Mouse (Mus musculus): ENCODE data around the gene Adam12. TPM values are rescaled to one million over a fixed set of nuclear protein-coding genes. Genes with fewer than 3 reads are reported as not detected.

Adam12 gene
- total and polyA plus RNA-seq, 2 experiments: 0.28 TPM

DNA sequence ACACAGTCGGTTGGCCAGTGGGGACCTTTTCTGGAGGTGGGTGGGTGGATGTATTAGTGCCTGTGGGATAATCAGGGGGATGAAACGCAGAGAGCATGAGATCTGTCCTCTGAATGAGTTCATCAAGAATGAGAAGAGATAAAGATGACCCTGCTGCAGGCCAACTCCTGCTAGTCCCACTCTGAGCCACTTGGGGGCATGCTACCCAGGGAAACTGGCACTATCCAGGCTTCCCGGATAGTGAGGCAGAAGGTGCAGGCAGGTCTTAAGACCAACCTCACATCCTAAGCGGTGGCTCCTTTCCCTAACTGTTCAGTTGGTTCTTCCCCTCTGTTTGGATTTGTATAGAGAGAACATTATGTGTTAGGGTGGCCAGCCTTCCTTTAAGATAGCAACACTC, 272.7 kb downstream of the Adam12 start:
- TF ChIP-seq POLR2A (IDR thresholded peaks at IDR 0.05; ENCODE audit: extremely low read depth, insufficient read depth, low read length) (no peak), CTCF (IDR thresholded peaks at IDR 0.05; ENCODE audit: low read depth, low read length) (peak; percentile 81)
- peak; percentile 14 for DNase-seq (ENCODE audit: extremely low read depth, low read depth, low spot score)
- Histone ChIP-seq H3K4me1 (ENCODE audit: control insufficient read depth, insufficient read depth, low read length) (no peaks in the 10 kb centered on the region), H3K79me2 (ENCODE audit: control insufficient read depth, insufficient read depth, low read length) (no peaks in the 10 kb centered on the region), H3K27ac (replicated peaks; ENCODE audit: insufficient read depth, low read depth, low read length) (no peak overlapping the region), H3K36me3 (ENCODE audit: control insufficient read depth, insufficient read depth, low read length) (no peaks in the 10 kb centered on the region), H3K4me3 (ENCODE audit: insufficient read depth, low read depth, low read length) (no peak overlapping the region), H3K27me3 (ENCODE audit: control insufficient read depth, insufficient read depth, low read length) (no peaks in the 10 kb centered on the region), H3K9ac (ENCODE audit: low read depth, low read length) (no peak overlapping the region)
- 55% methylated on average over 4 of the region's 4 CpGs for WGBS

DNA sequence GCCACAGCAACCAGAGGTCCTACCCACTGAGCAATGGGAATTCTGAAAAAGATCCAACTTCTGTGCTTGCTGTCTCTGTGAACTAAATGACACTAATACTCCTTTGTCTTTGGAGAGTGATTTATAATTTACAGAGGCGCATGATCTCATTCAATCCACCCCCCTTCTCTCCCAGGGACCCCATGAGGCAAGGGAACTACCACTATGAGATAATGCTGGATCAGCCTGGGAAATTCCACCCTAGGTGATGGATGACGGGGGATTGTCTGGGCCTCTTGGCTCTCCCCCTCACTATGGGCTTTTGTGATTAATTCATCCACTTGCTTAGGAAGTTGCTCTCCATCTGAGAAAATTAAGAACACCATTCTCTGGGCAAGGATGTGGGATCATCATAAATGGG, 274.1 kb downstream of the Adam12 start:
- no peaks in the 10 kb centered on the region for H3K27me3 ChIP-seq (ENCODE audit: control insufficient read depth, insufficient read depth, low read length)
- H3K36me3 ChIP-seq (ENCODE audit: control insufficient read depth, insufficient read depth, low read length): no peaks in the 10 kb centered on the region
- no peaks in the 10 kb centered on the region for H3K4me1 ChIP-seq (ENCODE audit: control insufficient read depth, insufficient read depth, low read length)
- 94% methylated on average over 2 of the region's 2 CpGs for WGBS
- no peak for TF ChIP-seq POLR2A (IDR thresholded peaks at IDR 0.05; ENCODE audit: extremely low read depth, insufficient read depth, low read length)
- TF ChIP-seq CTCF (IDR thresholded peaks at IDR 0.05; ENCODE audit: low read depth, low read length): no peak
- no peak overlapping the region for H3K27ac ChIP-seq (replicated peaks; ENCODE audit: insufficient read depth, low read depth, low read length)
- DNase-seq (ENCODE audit: extremely low read depth, low read depth, low spot score): no peak
- no peak overlapping the region for H3K4me3 ChIP-seq (ENCODE audit: insufficient read depth, low read depth, low read length)
- no peak overlapping the region for H3K9ac ChIP-seq (ENCODE audit: low read depth, low read length)
- no peaks in the 10 kb centered on the region for H3K79me2 ChIP-seq (ENCODE audit: control insufficient read depth, insufficient read depth, low read length)

DNA sequence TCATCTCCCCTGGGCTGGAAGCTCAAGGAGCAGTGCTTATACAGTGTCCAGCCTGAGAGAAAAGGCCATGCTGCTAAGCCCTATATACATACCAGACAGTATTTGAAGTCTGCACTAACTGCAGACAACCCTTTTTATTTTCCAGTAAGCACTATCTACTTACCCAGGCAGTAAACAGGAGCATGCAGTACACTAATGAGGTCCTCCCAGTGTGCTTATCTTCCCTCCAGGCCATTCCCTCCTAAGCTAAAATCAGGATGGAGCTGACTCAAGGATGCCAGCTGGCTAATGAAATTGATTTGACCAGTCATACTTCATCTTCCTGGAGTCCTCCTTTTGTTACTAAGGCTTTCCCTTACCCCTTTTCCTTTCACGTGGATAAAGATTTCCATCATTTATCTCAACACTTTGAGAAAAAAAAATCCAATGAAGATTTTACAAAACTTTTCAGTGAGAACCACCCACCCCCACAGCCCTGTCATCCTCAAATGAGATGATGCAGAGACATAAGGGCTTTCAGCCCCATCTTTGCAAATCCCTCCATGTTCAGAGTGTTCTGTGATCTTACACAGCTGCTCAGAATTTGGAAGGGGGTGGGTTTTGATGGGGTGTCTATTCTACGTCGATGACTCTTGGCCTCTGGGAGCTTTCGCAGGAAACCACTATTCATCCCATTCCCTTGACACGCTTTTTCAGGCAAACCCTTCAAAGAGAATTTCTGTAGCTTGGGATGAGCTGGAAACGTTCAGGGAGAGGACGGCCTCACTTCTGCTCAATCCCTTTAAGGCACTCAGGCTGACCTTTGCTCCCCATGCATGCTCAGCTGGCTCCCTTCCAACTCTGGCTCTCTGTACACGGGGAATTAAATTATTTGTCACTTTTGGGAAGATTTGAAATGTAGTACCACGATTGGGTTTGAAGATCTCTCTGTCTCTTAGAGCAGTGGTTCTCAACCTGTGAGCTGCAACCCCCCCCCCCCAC, 277.5 kb downstream of the Adam12 start:
- no peaks in the 10 kb centered on the region for H3K27me3 ChIP-seq (ENCODE audit: control insufficient read depth, insufficient read depth, low read length)

DNA sequence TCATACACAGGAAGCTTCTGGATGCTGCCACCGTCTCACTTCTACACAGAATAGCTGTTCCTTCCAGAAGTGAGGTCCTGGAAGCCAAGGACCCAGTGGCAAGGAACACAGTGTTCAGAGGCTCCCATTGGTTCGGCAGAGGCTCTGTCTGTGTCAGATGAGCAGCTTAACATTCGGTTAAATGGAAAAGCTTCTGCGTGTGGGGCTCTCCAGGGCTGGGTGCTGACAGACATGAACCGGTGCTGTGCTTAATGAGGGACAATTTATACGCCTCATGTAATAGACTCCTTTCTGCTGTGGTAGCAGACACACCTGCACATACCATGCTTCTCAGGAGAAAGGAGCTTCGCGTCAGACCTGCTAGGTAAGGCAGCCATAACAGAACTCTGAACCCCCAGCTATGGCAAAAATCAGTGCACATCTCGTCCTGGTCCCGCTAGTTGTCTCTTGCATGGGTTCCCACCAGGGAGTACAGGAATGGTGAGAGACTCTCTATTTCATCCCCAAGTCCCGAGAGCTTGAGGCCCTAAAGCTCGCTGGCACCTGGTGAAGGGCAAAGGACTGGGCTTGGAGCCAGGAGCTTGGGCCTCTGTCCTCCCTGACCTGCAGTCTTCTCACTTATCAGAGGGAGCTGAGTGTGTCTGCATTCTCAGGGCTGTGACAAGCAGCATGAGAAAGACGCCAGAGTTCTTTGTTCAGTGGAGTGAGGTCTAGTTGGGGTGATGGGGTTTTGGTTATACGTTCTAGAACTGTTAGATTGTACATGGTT, 280.0 kb downstream of the Adam12 start:
- WGBS: 85% methylated on average over 14 of the region's 14 CpGs
- Histone ChIP-seq H3K4me1 (ENCODE audit: control insufficient read depth, insufficient read depth, low read length) (no peaks in the 10 kb centered on the region), H3K79me2 (ENCODE audit: control insufficient read depth, insufficient read depth, low read length) (no peaks in the 10 kb centered on the region), H3K27ac (replicated peaks; ENCODE audit: insufficient read depth, low read depth, low read length) (no peak overlapping the region), H3K9ac (ENCODE audit: low read depth, low read length) (no peak overlapping the region), H3K36me3 (ENCODE audit: control insufficient read depth, insufficient read depth, low read length) (no peaks in the 10 kb centered on the region), H3K27me3 (ENCODE audit: control insufficient read depth, insufficient read depth, low read length) (no peaks in the 10 kb centered on the region), H3K4me3 (ENCODE audit: insufficient read depth, low read depth, low read length) (no peak overlapping the region)
- no peak for DNase-seq (ENCODE audit: extremely low read depth, low read depth, low spot score)
- TF ChIP-seq CTCF (IDR thresholded peaks at IDR 0.05; ENCODE audit: low read depth, low read length): no peak
- no peak for TF ChIP-seq POLR2A (IDR thresholded peaks at IDR 0.05; ENCODE audit: extremely low read depth, insufficient read depth, low read length)

More for the DNA sequence above, 277.5 kb downstream of the Adam12 start:
- no peaks in the 10 kb centered on the region for H3K36me3 ChIP-seq (ENCODE audit: control insufficient read depth, insufficient read depth, low read length)
- no peaks in the 10 kb centered on the region for H3K4me1 ChIP-seq (ENCODE audit: control insufficient read depth, insufficient read depth, low read length)
- no peak overlapping the region for H3K27ac ChIP-seq (replicated peaks; ENCODE audit: insufficient read depth, low read depth, low read length)
- no peak overlapping the region for H3K9ac ChIP-seq (ENCODE audit: low read depth, low read length)
- DNase-seq (ENCODE audit: extremely low read depth, low read depth, low spot score): peak; percentile 34
- WGBS: 63% methylated on average over 9 of the region's 9 CpGs
- TF ChIP-seq POLR2A (IDR thresholded peaks at IDR 0.05; ENCODE audit: extremely low read depth, insufficient read depth, low read length) (no peak), CTCF (IDR thresholded peaks at IDR 0.05; ENCODE audit: low read depth, low read length) (no peak)
- H3K4me3 ChIP-seq (ENCODE audit: insufficient read depth, low read depth, low read length): no peak overlapping the region
- H3K79me2 ChIP-seq (ENCODE audit: control insufficient read depth, insufficient read depth, low read length): no peaks in the 10 kb centered on the region

DNA sequence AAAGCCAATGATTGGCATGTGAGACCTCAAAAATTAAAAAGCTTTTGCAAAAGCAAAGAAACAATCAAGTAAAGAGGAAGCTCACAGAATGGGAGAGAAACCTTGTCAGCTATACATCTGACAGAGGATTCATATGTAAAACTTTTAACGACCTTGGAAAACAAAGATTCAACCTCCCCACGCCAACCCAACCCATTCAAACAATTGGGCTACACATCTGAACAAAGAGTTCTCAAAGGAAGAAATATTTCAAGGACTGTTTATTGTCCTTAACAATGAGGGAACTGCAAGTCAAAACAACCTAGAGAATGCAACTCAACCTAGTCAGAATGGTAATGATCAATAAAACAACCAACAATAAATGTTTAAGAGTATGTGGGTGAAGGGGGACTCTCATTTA, 284.6 kb downstream of the Adam12 start:
- Histone ChIP-seq H3K27ac (replicated peaks; ENCODE audit: insufficient read depth, low read depth, low read length) (no peak overlapping the region), H3K27me3 (ENCODE audit: control insufficient read depth, insufficient read depth, low read length) (no peaks in the 10 kb centered on the region), H3K9ac (ENCODE audit: low read depth, low read length) (no peak overlapping the region), H3K36me3 (ENCODE audit: control insufficient read depth, insufficient read depth, low read length) (no peaks in the 10 kb centered on the region), H3K79me2 (ENCODE audit: control insufficient read depth, insufficient read depth, low read length) (no peaks in the 10 kb centered on the region), H3K4me1 (ENCODE audit: control insufficient read depth, insufficient read depth, low read length) (no peaks in the 10 kb centered on the region), H3K4me3 (ENCODE audit: insufficient read depth, low read depth, low read length) (no peak overlapping the region)
- no peak for DNase-seq (ENCODE audit: extremely low read depth, low read depth, low spot score)
- TF ChIP-seq POLR2A (IDR thresholded peaks at IDR 0.05; ENCODE audit: extremely low read depth, insufficient read depth, low read length) (no peak), CTCF (IDR thresholded peaks at IDR 0.05; ENCODE audit: low read depth, low read length) (no peak)
- WGBS: 76% methylated on average over 2 of the region's 2 CpGs
